Mouse (Mus musculus) brain, embryonic 18.5 days (tissue): ENCODE results near the gene Elavl2.
"Not testable (repeated sequence)": the region's sequence is repeated elsewhere in the genome, so short reads cannot be mapped to it uniquely, and the experiment has no call there.

Source experiments
- DNase-seq: peaks from one replicate; pipeline ENCODE4 v3.0.0-alpha.2; 2012; ENCODE audit warnings: low read depth, low spot score

The Elavl2 gene

DNA sequence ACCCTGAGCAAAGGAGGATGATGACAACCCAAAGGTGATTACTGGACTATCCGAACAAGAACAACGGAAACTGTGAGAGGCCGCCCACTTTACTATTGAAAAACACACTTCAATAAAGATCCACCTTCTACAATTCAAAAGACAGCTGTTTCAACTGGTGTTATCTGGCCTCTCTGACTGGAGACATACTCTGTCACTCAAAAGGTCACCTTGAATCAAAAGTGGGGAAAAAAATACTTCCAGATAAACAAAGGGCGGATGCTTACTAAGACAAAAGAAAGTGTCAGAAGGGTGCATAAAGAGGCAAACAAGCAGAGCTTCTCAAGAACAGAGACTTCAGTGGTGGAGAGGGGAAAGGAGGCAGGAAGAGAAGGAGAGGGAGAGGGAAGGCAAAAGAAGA is 66.4 kb downstream of the Elavl2 start:
- DNase-seq = no peak

- DNase-seq = no peak
Measured at GRCm38 (mm10) chr4:91310801-91311200, 89.8 kb downstream of the Elavl2 start.

DNA sequence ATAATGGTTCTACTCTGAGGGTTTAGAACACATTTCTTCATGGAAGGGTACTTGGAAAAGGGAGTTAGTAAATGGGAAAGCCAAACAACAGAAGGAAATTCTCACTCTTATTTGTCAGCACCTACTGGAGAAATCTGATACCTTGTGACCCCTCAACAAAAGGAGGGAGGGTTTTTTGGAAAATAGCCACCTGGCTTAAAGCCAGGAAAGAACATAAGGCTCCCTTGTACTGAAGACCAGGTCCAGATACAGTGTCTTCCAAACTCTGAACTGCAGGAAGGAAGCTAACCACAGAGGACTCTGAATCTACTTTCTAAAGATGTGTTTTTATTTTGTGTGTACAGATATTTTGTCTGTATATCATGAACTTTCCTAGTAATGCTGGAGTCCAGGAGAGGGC is 102.9 kb downstream of the Elavl2 start:
- no peak for DNase-seq

GRCm38 (mm10) chr4:91295317-91295716 is 105.3 kb downstream of the Elavl2 start:
- DNase-seq = no peak

GRCm38 (mm10) chr4:91291526-91291925 is 109.1 kb downstream of the Elavl2 start:
- DNase-seq = no peak

DNA sequence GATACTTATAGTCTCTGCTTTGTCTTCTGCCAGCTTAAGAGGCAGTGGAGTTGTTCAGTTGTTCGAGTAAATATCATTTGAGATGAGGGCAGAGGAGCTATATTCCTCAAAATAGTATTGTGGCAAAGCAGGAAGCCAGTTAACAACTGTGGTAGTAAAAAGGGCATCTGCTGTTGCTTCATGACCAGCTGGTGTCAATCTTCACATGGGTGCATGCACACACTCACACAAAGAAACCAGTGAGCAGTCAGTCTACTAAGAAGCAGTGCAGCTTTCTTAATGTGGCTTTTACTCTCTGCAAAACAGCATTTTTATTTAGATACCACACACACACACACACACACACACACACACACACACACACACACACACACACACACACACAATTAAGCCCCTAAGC is 110.2 kb downstream of the Elavl2 start:
- DNase-seq = no peak

- DNase-seq = no peak
Measured at GRCm38 (mm10) chr4:91289151-91289550, 111.4 kb downstream of the Elavl2 start.

DNA sequence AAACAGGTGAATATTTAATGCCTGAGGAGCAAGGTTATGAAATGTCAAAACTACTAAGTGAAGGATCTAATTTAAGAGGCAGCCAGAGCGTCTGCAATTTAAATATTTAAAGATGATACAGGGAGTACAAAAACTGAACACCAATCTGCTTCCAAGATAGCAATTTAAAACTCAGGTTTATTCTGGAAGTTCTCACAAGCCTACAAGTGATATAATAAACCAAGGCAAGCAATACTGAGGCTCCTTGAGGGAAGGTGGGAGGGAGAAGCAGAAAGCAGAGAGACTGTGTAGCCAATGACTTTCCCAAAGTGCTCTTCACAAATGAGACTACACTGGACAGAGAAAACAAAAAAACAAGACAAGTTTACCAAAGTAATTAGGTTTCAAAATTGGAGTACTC is 132.2 kb downstream of the Elavl2 start:
- no peak for DNase-seq

DNA sequence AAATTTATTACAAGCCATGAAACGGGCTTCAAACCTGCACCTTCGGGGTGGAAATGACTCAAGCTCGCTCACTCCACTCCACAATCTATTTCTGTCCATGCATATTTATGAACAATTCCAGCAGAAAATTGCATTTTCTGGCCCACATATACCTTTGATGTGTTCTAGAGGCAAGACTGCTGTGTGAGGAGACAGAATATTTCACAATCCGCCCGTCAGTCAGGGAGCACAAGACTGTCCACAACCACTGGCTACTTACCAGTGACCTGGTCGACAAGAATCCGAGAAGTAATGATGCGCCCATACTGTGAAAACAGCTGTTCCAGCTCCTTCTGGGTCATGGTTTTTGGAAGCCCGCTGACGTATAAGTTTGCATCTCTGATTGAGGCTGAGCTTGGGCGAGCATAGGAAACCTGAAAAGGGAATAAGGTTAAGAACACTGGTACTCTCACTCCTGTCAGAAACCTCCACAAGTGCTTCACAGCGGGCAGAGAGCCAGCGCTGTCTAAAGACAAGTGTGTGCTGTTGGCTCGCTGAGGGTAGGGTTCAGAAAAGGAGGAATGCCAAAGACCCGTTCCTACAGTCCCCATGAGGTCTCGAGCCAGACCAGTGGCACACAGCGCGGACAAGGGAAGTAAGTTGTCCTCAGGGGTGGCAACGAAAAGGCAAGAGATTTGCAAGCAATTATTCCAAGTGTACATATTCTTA is 136.7 kb downstream of the Elavl2 start:
- DNase-seq = no peak

- no peak for DNase-seq
Measured at GRCm38 (mm10) chr4:91262839-91263238, 137.7 kb downstream of the Elavl2 start.

DNA sequence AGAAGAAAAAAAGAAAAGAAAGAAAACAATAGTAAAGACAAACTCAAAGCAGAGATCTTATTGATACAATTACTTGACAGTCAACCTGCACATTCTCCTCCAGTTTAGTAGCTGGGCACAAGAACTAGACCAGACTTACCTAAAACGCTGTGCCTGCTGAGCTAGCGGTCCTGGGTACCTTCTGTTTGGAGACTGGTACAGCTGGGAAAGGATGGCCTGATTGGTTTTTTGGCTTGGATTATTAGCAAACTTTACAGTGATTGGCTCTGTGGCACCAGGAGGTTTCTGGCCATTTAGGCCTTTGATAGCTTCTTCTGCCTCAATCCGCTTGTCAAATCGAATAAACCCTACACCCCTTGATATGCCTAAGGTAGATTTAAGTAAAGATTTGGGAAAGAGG is 140.0 kb downstream of the Elavl2 start:
- DNase-seq = no peak

DNA sequence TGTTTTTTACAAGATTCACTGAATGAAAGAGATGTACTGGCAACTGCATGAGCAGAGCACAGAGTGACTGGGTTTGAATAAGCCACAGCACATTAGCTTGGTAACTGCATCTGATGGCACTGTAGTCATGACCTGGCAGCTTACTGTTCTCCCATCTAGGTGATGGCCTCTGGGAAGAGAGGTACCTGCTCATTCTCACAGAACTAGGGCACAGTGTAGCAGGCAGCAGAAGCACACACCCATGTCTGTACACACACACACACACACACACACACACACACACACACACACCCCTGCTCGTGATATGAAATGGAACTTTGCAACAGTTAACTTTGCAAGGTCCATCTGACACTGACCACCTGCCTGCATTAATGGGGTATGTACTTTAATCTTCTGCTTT is 151.9 kb downstream of the Elavl2 start:
- DNase-seq = no peak

DNA sequence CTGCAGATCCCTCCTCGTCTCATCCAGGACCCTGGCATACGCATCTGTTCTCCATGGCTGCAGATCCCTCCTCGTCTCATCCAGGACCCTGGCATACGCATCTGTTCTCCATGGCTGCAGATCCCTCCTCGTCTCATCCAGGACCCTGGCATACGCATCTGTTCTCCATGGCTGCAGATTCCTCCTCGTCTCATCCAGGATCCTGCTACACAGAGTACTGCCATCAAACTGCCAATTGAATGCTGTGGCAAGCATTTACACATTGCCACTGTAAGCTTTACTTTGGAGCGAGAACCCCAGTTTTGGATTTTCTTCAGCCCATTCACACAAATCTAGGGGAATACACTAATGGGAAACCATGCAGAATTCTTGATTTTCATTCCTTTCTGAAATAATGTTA is 155.4 kb downstream of the Elavl2 start:
- DNase-seq = not testable (repeated sequence)

- no peak for DNase-seq
Measured at GRCm38 (mm10) chr4:91244554-91244953, 156.0 kb downstream of the Elavl2 start.

DNA sequence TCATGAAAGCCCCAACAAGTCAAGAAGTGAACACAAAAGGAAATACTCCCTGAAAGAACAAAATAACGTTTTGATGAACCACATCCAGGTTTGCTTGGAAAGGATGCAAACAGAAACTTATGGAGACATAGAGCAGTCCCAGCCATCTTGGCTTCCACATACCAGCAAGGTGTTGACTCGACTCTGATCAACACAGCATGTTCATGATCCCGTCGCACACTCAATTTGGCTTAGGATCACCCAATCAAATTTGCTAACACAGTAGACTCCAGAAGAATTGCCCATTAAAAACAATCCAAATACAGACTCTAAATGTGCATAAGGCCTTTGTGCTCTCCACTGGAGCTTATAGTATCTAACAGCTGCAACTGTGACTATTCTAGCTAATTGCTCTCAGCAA is 156.7 kb downstream of the Elavl2 start:
- DNase-seq = no peak

- no peak for DNase-seq
Measured at GRCm38 (mm10) chr4:91238739-91239485, 161.7 kb downstream of the Elavl2 start.

GRCm38 (mm10) chr4:91236976-91237375 is 163.6 kb downstream of the Elavl2 start:
- no peak for DNase-seq

DNA sequence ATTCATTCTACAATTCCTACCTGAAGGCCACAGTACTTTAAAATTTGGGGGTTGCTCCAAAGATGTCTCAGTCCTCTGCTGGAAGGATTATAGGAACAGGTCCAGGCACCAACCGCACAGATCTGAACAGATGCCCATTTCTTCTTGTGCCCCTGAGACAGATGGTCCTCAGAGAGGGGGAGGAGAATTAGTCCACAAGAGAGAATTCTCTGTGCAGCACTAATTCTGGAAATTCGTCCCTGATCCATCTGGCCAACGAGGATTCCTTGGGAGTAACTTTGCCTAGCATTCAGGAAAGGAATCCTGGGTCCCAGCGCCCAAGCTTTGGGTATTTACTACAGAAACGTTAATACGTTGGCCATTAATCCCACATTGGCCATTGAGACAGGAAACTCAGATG is 165.6 kb downstream of the Elavl2 start:
- DNase-seq = no peak

- no peak for DNase-seq
Measured at GRCm38 (mm10) chr4:91233599-91233998, 167.0 kb downstream of the Elavl2 start.

- no peak for DNase-seq
Measured at GRCm38 (mm10) chr4:91230439-91230863, 170.1 kb downstream of the Elavl2 start.

DNA sequence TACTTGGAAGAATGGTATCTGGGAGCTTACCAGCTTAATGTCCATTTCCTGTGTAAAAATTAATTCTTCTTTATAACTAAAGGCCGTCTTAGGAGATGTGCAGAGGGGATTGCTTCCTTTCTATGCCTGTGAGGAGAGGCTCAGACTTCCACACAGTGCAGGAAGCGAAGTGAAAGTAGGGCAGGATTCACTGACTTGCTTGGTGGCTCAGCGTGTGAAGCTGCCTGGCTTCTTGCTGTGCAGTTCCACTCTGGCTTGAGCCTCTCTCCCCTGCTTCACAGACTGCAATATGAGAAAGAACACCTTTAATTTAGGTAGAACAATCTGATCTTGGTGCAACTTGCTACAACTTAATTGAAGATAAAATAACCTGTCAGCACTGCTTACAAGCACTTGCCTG is 172.2 kb downstream of the Elavl2 start:
- no peak for DNase-seq

GRCm38 (mm10) chr4:91223811-91224210 is 176.8 kb downstream of the Elavl2 start:
- DNase-seq = no peak

GRCm38 (mm10) chr4:91219322-91219721 is 181.3 kb downstream of the Elavl2 start:
- no peak for DNase-seq
